Mouse (Mus musculus) left cerebral cortex, postnatal 14 days (tissue): ENCODE results near the gene 3830406C13Rik. TPM values are rescaled to one million over a fixed set of nuclear protein-coding genes. Genes with fewer than 3 reads are reported as not detected.

Source experiments
- DNase-seq, 2 experiments: peaks; one replicate each; pipeline ENCODE4 v3.0.0; 2021 to 2022; ENCODE audit warnings: low spot score in 2 of 2, mixed read lengths in 1 of 2
- intact Hi-C: fragments of 180-260 bp; cut with DNase I; formaldehyde crosslinking; loops from one replicate; pipeline ENCODE4 v1.15.1; 2025
- total RNA-seq, 2 experiments: library from RNA; stranded (reverse); gene quantifications; 2 replicates each; pipeline ENCODE4 v1.2.3; 2021

3830406C13Rik gene
- total RNA-seq, 2 experiments from 2014 or later: 31.7 to 33.9 TPM

GRCm38 (mm10) chr14:12341075-12341788 lies 57.3 kb downstream of the 3830406C13Rik start:
- no peak for DNase-seq
- intact Hi-C loops: no loop called here

DNA sequence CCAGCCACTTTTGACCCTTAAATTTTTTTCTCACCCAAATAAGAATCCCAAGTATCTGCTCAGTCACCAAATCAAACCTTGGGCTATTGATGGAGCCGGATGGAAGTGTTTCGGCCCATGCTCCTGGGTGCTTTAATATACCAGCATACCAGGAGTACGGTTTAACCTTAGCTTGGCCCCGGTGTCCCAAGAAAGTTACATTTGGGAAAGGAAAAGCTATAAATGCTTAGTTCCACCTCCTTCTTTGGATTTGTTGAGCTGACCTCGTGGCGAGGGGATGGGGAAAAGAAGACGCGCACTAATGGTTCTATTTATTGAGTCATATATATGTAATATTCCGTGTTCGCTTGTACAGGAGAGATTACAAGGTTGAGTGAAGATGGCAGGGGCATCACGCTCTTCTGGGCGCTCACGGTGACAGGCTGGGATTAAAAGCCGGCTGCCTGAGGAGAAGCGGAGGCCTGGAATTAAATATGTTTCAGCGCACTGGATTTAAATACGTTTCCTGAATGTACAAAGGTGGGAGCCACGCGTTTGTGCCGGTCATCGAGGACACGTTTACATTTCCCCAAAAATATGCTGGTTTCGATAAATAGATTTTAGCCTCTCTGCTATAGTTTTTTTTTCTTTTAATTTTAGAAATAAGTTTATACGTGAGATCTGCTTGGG lies 58.0 kb downstream of the 3830406C13Rik start:
- intact Hi-C loops: no loop called here
- DNase-seq: no peak

- intact Hi-C loops: no loop called here
- no peak for DNase-seq
Observed at GRCm38 (mm10) chr14:12342458-12343131, 58.6 kb downstream of the 3830406C13Rik start.

DNA sequence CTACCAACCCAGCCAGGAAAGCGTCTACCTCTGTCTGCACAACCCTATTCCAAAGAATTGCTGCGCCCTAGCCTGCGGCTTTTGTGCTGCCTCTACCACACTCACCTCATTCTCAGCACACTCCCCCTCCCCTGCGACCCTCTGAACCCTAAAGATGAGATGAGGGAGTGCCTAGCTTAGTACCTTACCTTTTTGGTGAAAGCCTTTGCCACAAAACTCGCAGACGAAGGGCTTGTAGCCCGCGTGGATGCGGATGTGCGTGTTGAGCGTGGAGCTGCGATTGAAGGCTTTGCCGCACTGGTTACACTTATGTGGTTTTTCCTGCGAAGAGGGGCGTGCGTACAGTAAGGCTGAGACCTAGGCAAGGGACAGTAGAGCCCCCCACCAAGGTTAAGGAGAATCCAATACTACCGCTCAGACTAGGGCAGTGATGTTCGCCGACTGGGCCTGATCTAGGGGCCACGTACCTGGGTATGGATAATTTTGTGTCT lies 59.5 kb downstream of the 3830406C13Rik start:
- intact Hi-C loops: no loop called here
- DNase-seq: no peak

- DNase-seq: no peak
Observed at GRCm38 (mm10) chr14:12344061-12344745, 60.2 kb downstream of the 3830406C13Rik start.

GRCm38 (mm10) chr14:12344746-12345240 lies 60.8 kb downstream of the 3830406C13Rik start:
- no peak for DNase-seq
- intact Hi-C loops: loop anchor here (5.0 kb wide), 1 partner anchor 48 kb away; no protein-coding TSS in a partner anchor

More at GRCm38 (mm10) chr14:12344061-12344745, 60.2 kb downstream of the 3830406C13Rik start:
- intact Hi-C loops: no loop called here

DNA sequence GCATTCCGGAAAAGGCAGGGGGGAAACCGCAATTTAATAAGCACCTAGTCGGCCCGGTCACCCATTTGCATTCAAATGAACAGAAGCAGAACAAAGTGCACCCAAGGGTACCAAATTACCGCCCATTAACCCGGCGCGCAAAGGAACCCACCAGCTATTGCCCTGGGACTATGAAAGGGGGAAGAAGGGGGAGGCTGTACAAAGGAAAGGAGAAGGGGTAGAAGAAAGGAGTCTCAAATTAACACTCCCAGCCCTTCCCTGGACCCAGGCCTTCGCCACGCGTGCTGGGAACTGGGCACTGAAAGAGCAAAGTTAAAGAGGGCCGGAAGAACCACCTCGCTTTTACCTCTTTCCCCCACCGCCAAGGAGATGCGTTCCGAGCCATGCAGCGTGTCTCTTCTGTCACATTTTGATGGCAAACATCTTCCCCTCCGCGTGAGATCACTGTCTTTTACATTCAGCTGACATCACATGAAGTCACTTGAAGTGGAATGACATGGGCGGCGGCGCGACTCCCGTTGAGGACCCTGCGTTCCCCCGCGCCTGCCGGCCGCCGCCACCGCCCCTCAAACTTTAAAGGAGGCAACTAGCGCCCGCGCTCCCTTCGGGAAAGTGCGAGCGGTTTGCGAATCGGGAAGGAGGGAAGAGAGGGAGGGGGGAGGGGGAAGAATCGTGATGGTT lies 61.4 kb downstream of the 3830406C13Rik start:
- DNase-seq: no peak
- intact Hi-C loops: loop anchor here (5.0 kb wide), 1 partner anchor 47 kb away; no protein-coding TSS in a partner anchor

DNA sequence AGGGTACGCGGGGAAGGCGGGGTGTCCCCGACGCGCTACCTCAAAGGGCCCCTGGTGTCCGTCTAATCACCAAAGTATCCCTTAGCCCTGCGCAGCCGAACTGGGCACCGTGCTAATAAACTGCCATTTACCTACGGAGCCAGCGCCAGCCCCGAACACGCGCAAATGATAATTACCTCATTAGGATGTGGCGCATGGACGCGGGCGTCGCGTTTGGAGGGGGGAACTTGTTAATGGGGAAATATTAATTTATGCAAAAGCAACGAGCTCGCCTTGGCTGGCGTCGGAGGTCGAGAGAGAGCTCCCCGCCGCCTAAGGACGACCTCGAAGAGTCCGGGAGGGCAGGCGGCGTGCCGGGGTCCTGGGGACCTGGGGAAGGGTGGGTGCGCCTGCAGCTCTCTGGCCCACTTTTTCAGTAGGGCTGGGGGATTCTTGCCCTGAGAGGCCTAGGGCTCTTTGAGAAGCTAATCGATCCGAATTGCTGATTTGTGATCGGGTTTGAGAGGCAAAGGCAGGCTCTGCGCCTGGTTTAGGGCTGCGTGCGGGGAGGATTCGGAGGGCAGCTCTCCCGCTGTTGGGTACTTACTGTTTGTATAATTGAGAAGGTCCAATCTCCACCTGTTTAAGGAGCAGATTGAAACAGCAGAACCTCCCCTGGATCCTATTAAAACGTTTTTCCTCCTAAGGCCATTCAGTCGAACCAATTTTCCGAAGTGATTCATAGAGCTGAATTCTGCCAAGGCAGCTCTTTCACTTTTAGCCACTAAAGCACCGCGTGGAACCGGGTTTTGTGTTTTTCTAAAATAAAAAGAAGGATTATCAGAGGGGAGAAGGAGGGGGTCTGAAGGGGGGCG lies 62.3 kb downstream of the 3830406C13Rik start:
- no peak for DNase-seq
- intact Hi-C loops: loop anchor here (5.0 kb wide), 1 partner anchor 46 kb away; no protein-coding TSS in a partner anchor

DNA sequence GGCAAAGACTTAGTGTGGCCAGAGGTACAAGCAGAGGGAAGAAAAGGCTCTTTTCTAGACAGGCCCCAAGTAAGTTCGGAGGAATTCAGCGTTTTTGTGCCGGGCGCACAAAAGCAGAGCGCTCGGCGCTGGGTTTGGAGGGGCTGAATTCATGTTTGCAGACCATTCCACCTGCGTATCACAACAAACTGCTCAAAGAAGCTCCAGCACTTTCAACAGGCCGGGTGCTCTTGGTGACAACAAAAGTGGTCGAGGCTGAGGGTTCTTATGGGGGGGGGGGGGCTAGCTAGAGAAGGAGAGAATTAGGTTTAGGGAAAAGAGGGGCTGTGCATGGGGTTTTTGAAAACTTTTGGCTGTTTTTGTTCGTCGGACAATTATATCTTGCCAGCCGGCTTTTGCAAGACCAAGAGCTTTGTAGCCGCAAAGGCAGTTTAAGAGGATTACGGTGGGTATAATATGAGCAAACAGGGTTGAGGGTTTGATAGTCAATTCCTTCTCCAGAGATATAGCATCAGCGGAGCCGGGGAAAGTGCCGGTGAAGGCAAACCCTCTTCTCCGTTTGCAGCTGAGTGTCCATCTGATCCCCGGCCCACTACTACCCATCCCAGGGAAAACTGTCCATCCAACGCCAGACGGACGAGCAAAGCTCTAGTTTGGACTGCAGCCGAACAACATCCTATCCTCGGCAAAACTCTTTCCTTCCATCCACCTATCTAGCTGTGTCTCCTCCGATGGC lies 63.1 kb downstream of the 3830406C13Rik start:
- intact Hi-C loops: loop anchor here (5.0 kb wide), 1 partner anchor 45 kb away; no protein-coding TSS in a partner anchor
- DNase-seq: no peak

DNA sequence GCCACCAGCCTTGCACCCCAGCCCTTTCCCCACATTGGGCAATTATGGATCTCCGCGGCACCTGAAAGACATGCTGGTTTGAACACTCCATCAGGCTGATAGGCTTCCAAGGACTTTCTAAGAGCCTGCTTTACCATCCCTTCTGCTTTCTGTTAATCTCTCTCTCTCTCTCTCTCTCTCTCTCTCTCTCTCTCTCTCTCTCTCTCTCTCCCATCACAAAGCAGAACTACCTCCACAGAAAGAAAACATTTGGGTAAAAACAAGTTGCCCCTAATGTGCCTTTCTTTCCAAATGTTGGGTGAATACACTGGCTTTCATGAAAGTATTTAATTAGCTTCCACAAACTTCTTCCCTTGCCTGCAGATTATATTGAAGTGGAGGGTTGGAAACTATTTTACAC lies 64.1 kb downstream of the 3830406C13Rik start, which contains the start of gene Fezf2:
Fezf2 (minus strand) TSS at position 101 of the 400 bp plus-strand sequence.
- intact Hi-C loops: loop anchor here (5.0 kb wide), 1 partner anchor 44 kb away; no protein-coding TSS in a partner anchor
- no peak for DNase-seq

GRCm38 (mm10) chr14:12349334-12350090 lies 65.5 kb downstream of the 3830406C13Rik start:
- intact Hi-C loops: loop anchor here (5.0 kb wide), 1 partner anchor 43 kb away; no protein-coding TSS in a partner anchor
- DNase-seq: no peak

GRCm38 (mm10) chr14:12350271-12350916 lies 66.4 kb downstream of the 3830406C13Rik start:
- intact Hi-C loops: no loop called here
- DNase-seq: no peak
